Mouse (Mus musculus) layer of hippocampus, postnatal 25 days (tissue): ENCODE results near the gene Cpsf6. TPM values are rescaled to one million over a fixed set of nuclear protein-coding genes. Genes with fewer than 3 reads are reported as not detected.
"Not testable (repeated sequence)": the region's sequence is repeated elsewhere in the genome, so short reads cannot be mapped to it uniquely, and the experiment has no call there.

Source experiments
- DNase-seq, 2 experiments: peaks; one replicate each; pipeline ENCODE4 v3.0.0; 2022; ENCODE audit warnings: mixed read lengths in 2 of 2, low spot score in 1 of 2; ENCODE audit errors: extremely low spot score in 1 of 2
- total RNA-seq, 2 experiments: library from RNA; stranded (reverse); gene quantifications; 2 replicates each; pipeline ENCODE4 v1.2.3; 2021

Cpsf6 gene
- total RNA-seq, 2 experiments from 2014 or later: 103 to 115 TPM

DNA sequence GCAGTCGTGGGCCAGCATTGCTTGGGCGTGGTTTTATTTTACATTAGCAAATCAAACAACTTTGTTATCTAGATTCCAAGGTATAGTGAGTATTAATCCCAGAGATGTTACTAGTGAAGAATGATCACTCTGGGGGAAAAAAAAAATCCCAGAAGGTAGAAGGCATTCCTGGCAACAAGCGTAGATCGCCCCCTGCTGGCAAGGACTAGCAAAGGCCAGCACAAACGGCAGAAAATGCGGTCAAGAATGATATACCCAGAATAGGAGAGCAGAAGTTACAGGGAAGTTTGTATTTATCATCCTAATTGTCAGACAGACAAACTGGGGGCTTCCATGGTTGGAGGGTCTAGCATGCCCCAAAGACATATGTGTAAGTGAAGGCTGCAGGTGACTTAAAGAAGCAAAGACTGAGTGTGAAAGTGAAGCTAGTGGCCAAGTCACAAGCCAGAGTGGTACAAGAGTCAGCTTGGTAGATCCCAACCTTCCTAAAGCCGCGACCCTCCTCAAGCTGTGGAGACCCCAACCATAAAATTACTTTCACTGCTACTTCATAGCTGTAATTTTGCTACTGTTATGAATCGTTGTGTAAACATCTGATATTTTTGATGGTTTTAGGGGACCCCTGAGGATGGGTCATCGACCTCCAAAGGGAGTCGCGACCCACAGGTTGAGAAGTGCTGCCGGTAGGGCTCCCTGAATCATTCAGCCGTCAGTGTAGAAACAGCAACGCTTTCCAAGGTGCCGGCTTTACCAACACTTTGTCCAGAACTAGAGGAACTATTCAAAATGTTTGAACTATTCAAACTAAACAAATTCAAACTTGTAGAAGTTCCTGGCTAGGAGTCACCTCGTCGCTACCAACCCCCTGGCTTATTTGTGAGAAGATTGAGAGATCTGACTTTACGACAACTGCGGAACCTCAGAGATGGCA, 22.9 kb upstream of the Cpsf6 start:
- DNase-seq: peak in 1 of 2 experiments; percentile 45

DNA sequence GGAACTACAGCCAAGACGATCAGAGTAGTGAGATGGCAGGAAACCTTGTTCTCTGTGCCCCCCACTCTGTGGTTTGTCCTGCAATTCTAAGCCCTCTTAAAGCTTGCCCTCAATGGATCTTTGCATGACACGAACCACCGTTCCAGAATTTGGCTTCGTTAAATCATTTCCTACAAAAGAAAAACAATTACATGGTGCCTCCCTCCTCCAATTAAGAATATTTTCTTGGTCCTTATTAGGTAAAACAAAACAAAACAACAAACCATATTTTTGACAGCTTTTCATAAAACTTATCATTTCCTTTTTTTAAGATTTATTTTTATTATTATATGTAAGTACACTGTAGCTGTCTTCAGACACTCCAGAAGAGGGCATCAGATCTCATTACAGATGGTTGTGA, 21.5 kb upstream of the Cpsf6 start:
- DNase-seq: no peak

DNA sequence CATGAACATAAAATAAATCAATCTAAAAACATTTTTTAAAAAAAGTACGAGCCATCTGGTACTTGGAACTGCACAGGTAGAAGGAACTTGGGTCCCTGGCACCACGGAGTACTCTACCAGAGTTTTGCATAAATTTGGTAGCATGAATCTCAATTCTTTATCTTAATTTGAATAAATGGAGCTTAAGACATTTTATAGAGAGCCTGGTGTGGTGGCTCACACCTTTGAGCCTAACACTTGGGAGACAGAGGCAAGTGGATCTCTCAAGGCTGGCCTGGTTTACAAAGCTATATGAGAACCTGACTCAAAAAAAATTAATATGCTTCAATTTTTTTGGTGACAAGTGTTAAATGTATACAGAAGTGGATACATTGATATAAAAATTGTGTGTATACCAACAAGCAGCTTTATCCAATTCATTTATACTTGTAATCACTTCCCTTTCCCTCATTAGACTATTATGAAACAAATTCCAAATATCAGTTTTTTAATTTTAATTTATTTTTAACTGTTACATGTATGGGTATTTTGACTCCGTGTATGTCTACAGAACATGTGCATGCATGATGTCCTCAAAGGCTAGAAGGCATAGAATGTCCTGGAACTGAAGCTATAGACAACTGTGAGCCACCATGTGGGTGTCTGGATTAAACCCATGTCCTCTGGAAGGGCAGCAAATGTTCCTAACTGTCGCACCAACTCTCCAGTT, 20.6 kb upstream of the Cpsf6 start:
- DNase-seq: no peak

- DNase-seq: no peak
Measured at GRCm38 (mm10) chr10:117399839-117400238, 20.0 kb upstream of the Cpsf6 start.

- DNase-seq: no peak
Measured at GRCm38 (mm10) chr10:117399196-117399595, 19.4 kb upstream of the Cpsf6 start.

DNA sequence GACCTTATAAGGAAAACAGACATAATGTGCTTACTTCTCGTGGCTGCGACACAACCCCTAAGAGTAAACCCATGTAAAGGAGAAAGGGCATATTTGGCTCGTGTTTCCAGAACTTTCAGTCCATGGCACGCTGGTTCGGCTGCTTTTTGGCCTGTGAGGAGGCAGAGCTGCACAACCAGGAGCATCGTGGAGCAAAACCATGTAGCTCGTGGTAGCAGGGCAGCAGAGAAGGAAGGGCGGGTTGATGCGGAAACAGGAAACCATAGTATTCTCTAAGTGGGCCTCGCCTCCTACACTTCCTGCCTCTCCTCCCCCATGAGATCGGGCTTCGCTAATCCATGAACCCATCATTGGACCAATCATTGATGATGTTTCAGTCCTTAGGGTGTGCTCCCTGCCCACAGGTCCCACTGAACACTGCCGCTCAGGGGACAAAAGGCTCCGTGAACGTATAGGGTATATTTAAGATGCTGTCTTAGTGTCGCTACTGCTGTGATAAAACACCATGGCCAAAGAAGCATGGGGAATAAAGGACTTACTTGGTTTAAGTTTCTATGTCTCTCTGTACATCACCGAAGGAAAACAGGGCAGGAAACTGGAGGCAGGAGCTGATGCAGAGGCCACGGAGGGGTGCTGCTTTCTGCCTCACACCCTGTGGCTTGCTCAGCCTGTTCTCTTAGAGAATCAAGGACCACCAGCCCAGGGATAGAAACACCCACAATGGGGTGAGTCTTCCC, 18.4 kb upstream of the Cpsf6 start:
- no peak for DNase-seq

- DNase-seq: no peak
Measured at GRCm38 (mm10) chr10:117397106-117397625, 17.4 kb upstream of the Cpsf6 start.

DNA sequence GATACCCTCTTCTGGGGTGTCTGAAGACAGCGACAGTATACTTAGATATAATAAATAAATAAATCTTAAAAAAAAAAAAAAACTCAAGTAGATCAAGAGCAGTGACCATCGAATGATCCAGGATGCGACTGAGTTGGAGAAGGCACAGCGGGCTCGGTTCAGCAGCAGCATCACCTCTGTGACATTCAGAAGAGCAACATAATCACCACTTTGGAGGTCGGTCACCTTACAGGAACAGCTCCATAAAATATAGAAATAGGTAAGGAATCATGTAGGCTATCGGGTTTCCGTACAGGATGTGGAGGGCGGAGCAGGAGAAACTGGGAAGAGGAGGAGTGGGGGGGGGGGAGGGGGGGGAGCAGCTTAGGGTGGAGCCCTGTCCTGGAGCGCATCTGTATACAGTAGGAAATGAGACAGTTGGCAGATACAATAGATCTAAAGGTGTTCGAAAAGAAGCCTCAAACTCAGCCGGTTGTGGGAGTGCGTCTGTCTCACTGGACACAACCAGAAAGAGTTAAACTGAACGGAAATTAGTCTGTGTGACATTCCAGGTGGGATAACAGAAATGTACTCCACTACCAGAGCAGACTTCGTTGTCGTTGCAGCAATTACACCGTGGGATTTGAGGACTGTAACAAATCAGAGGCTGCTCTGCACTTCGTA, 16.7 kb upstream of the Cpsf6 start:
- DNase-seq: no peak

- no peak for DNase-seq
Measured at GRCm38 (mm10) chr10:117395801-117396200, 16.0 kb upstream of the Cpsf6 start.

DNA sequence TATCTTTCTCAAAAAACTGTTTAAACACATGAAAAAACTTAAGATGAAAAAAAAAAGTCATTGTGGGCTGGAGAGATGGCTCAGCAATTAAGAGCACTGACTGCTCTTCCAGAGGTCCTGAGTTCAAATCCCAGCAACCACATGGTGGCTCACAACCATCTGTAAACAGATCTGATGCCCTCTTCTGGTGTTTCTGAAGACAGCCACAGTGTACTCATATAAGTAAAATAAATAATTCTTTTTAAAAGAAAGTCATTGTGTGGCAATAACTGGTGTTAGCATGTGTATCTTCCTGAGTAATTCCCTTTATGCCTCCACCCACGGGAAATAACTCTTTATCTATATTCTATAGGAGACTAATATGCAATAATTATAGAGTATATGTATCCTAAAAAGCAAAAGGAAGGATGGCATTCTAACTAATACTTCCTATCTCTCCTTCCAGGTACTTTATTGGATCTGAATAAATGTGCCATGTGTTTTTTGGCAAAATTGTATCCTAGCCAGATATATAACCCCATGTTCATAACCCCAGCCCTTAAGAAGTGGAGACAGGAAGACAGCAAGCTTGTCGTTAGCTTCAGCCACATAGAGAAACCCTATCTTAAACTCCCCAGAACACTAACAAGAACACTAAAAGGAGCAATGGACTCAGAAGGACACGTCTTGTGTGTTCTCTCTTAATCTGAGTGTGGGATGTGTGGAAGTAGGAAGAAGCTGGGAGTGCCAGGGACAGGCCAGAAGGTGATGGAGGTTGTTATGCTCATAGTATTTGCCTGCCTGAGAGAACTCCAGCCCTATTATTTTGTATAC, 15.1 kb upstream of the Cpsf6 start:
- DNase-seq: no peak

- no peak for DNase-seq
Measured at GRCm38 (mm10) chr10:117393891-117394395, 14.1 kb upstream of the Cpsf6 start.

GRCm38 (mm10) chr10:117393196-117393890, 13.5 kb upstream of the Cpsf6 start:
- DNase-seq: no peak

GRCm38 (mm10) chr10:117392832-117393195, 13.0 kb upstream of the Cpsf6 start:
- DNase-seq: no peak

DNA sequence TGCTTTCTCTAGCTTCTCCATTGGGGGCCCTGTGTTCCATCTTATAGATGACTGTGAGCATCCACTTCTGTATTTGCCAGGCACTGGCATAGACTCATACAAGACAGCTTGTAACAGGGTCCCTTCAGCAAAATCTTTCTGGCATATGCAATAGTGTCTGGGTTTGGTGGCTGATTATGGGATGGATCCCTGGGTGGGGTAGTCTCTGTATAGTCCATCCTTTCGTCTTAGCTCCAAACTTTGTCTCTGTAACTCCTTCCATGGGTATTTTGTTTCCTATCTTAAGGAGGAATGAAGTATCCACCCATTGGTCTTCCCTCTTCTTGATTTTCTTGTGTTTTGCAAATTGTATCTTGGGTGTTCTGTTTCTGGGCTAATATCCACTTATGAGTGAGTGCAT, 12.6 kb upstream of the Cpsf6 start:
- DNase-seq: not testable (repeated sequence)

DNA sequence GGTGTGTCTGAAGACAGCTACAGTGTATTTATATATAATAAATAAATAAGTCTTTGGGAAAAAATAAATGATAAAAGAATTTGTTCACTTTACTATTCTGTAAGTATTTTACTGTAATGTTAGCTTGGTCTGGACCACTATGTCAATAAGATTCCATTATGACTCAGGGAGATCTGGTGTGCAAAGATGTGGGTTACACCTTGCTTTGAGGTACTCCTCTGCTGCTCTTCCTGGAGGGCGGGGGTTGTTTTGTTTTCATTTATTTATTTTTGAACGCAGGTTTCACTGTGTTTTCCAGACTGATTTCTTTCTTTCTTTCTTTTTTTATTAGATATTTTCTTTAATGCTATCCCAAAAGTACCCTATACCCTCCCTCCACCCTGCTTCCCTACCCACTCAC, 12.0 kb upstream of the Cpsf6 start:
- DNase-seq: no peak

GRCm38 (mm10) chr10:117391057-117391456, 11.2 kb upstream of the Cpsf6 start:
- DNase-seq: no peak

- DNase-seq: no peak
Measured at GRCm38 (mm10) chr10:117389904-117390875, 10.4 kb upstream of the Cpsf6 start.

- no peak for DNase-seq
Measured at GRCm38 (mm10) chr10:117389371-117389740, 9.5 kb upstream of the Cpsf6 start.
